Mouse (Mus musculus) hindbrain, embryonic 16.5 days (tissue): ENCODE data around the gene L2hgdh. TPM values are rescaled to one million over a fixed set of nuclear protein-coding genes. Genes with fewer than 3 reads are reported as not detected.

ENCODE experiments used
- ATAC-seq: fragments of 200-750 bp; cut with Nextera tagmentation; 2 replicates; pipeline ENCODE4 v1.8.0; 2017; ENCODE audit warnings: moderate TSS enrichment, moderate library complexity
- H3K27ac ChIP-seq: fragments of 300-500 bp; sonication (generic); 2 replicates; pipeline ENCODE4 v1.5.1; 2014; ENCODE audit warnings: low read depth, mild to moderate bottlenecking, control low read depth, low read length, moderate library complexity
- H3K27me3 ChIP-seq: fragments of 300-500 bp; sonication (generic); replicated peaks from 2 replicates; pipeline ENCODE4 v1.6.1; 2014; ENCODE audit warnings: low read length; ENCODE audit not compliant: control insufficient read depth, insufficient read depth
- H3K36me3 ChIP-seq: fragments of 300-500 bp; sonication (generic); 2 replicates; pipeline ENCODE4 v1.6.1; 2014; ENCODE audit warnings: mild to moderate bottlenecking, low read length, moderate library complexity, mixed read lengths; ENCODE audit not compliant: control insufficient read depth, insufficient read depth
- H3K4me1 ChIP-seq: fragments of 300-500 bp; sonication (generic); 2 replicates; pipeline ENCODE4 v1.6.1; 2014; ENCODE audit warnings: low read depth, low read length; ENCODE audit not compliant: control insufficient read depth, insufficient read depth
- H3K4me2 ChIP-seq: fragments of 300-500 bp; sonication (generic); 2 replicates; pipeline ENCODE4 v1.6.1; 2014; ENCODE audit warnings: mild to moderate bottlenecking, low read length, control low read depth, moderate library complexity
- H3K4me3 ChIP-seq: fragments of 300-500 bp; sonication (generic); 2 replicates; pipeline ENCODE4 v1.5.1; 2014; ENCODE audit warnings: mild to moderate bottlenecking, low read length, control low read depth, moderate library complexity
- H3K9ac ChIP-seq: fragments of 300-500 bp; sonication (generic); 2 replicates; pipeline ENCODE4 v1.6.1; 2014; ENCODE audit warnings: low read depth, mild to moderate bottlenecking, control low read depth, low read length, moderate library complexity
- H3K9me3 ChIP-seq: fragments of 300-500 bp; sonication (generic); 2 replicates; pipeline ENCODE4 v1.6.1; 2014; ENCODE audit warnings: mild to moderate bottlenecking, low read length, moderate library complexity; ENCODE audit not compliant: control insufficient read depth
- WGBS: fragments of 180-500 bp; shearing (Covaris S2); extraction: QIAGEN DNeasy Blood & Tissue Kit; methylation state at CpG from one replicate; pipeline ENCODE4 v1.1.7; 2014; 5-methylcytosine and 5-hydroxymethylcytosine counted together
- microRNA counts: library from miRNA; unstranded; fragments of <30 nt; microRNA quantifications from one replicate; lab custom pipeline; 2016
- microRNA-seq: library from miRNA; unstranded; fragments of <30 nt; microRNA quantifications from one replicate; pipeline ENCODE4, GENCODE M21; 2017
- polyA plus RNA-seq: library from polyadenylated mRNA; unstranded; fragments of >200 nt; fragmentation: Nextera tagmentation; extraction: Ambion mirVana; gene quantifications from 2 replicates; pipeline ENCODE4 v1.2.1, GENCODE M21; 2015

L2hgdh gene
- polyA plus RNA-seq, 1 experiment from 2014 or later: 14.4 TPM

DNA sequence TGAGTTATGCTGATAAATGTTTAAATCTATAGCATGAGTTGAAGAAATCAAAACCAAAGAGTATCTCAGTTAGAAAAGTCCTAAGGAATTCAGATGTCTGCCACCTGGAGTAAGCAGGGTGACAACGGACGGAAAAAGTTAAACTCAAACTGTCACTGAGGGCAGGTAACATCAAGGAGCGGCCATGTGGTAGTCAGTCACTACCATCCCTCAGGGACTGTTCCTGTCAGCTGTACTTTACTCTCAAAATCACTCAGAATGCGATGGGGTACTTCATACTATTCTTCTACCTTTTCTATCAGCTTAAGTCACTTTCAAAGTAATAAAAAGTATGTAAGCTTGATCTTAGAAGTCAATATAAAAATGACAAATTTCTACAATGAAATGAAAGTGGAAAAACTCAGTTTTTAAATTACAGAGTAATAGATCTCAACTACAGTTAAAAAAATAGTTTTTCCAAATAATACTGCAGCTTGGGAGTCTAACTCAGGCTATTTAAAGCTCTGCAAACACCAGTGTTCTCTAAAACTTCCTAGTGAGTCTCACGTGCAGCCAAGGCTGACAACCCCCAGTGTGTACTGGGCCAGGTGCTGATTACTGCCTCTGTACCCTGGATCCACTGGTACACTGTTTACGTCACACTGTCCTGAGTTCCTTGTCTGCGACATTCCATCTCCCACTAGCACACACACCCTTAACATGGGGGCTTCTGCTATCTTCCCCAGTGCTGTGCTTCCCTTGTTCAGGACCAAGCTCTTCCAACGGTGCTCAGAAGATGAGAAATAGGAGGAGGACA is 78.7 kb downstream of the L2hgdh start:
- Histone ChIP-seq H3K36me3 (peaks cover 3% of the 10 kb centered on the region; the same call in 1 of the 2 replicates), H3K9ac (no peak overlapping the region), H3K4me2 (no peak overlapping the region), H3K4me1 (no peaks in the 10 kb centered on the region; the same call in none of the 2 replicates), H3K9me3 (no peaks in the 10 kb centered on the region), H3K4me3 (no peak overlapping the region), H3K27me3 (no peaks in the 10 kb centered on the region), H3K27ac (no peak overlapping the region)
- no peak for ATAC-seq
- 86% methylated on average over 8 of the region's 8 CpGs for WGBS

GRCm38 (mm10) chr12:69644877-69645276 is 79.8 kb downstream of the L2hgdh start:
- no peaks in the 10 kb centered on the region for H3K9me3 ChIP-seq
- no peak for ATAC-seq
- H3K4me1 ChIP-seq: no peaks in the 10 kb centered on the region; the same call in none of the 2 replicates
- H3K27me3 ChIP-seq: no peaks in the 10 kb centered on the region
- H3K4me3 ChIP-seq: no peak overlapping the region
- no peak overlapping the region for H3K4me2 ChIP-seq
- H3K36me3 ChIP-seq: peaks cover 3% of the 10 kb centered on the region; the same call in 1 of the 2 replicates
- WGBS: 62% methylated on average over 3 of the region's 3 CpGs
- H3K27ac ChIP-seq: no peak overlapping the region
- H3K9ac ChIP-seq: no peak overlapping the region; the same call in 1 of the 2 replicates

DNA sequence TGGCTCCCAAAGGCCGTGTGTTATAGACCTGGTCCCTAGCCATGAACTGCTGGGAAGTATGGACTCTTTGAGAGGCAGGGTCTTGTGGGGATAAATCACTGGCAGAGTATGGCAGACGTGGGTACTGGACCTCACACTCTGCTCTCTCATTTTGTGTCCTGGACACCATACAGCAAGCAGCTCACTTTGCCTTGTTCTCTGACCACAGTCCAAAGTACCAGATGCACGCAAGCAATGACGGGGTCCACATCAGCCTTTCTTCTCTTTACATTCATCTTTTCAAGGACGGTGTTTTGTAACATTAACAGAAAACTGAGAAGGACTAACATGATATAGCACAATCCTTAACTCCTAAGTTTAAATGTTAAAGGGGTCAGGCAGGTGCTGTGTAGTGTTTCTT is 81.8 kb downstream of the L2hgdh start:
- Histone ChIP-seq H3K27ac (no peak overlapping the region), H3K9me3 (no peaks in the 10 kb centered on the region), H3K4me2 (no peak overlapping the region), H3K36me3 (peaks cover 8% of the 10 kb centered on the region), H3K9ac (no peak overlapping the region), H3K4me1 (no peaks in the 10 kb centered on the region; the same call in none of the 2 replicates), H3K27me3 (no peaks in the 10 kb centered on the region), H3K4me3 (no peak overlapping the region)
- 88% methylated on average over 5 of the region's 5 CpGs for WGBS
- no peak for ATAC-seq

MicroRNAs encoded within 50 kb of the gene (microRNA counts, 519-probe panel; counts per million panel counts)
- not detected for microRNA mmu-miR-681 (lab: Ali Mortazavi, UCI)

Small RNAs within 50 kb of the gene (microRNA-seq; reads per million reads assigned to microRNA genes)
- not detected for gene Mir681

Other genes with a start within 250 kb of the L2hgdh start
- 25.5 and 30.6 TPM in 2 replicates for gene Vcpkmt, start 141.8 kb downstream of the L2hgdh start, polyA plus RNA-seq
- gene Sos2, start 43.0 kb downstream of the L2hgdh start, polyA plus RNA-seq: 11.1 and 11.3 TPM in 2 replicates
- 38.9 and 42.6 TPM in 2 replicates for gene Atp5s, start 77 bp upstream of the L2hgdh start, polyA plus RNA-seq
- 13.2 and 16.5 TPM in 2 replicates for gene Cdkl1, start 66.4 kb upstream of the L2hgdh start, polyA plus RNA-seq
- 159 and 167 TPM in 2 replicates for gene Atl1, start 167.7 kb upstream of the L2hgdh start, polyA plus RNA-seq
- 22.8 and 25.2 TPM in 2 replicates for gene Map4k5, start 168.3 kb upstream of the L2hgdh start, polyA plus RNA-seq